Mouse (Mus musculus) E14TG2a.4 (cell line): ENCODE data around the gene Tmem258.
"Not testable (repeated sequence)": the region's sequence is repeated elsewhere in the genome, so short reads cannot be mapped to it uniquely, and the experiment has no call there.

ENCODE experiments used
- H3K27me3 ChIP-seq: 2 replicates; pipeline ENCODE4 v1.6.1; 2014; ENCODE audit warnings: low read length, control low read depth; ENCODE audit not compliant: insufficient read depth
- H3K36me3 ChIP-seq: 2 replicates; pipeline ENCODE4 v1.6.1; 2014; ENCODE audit warnings: low read length, control low read depth; ENCODE audit not compliant: insufficient read depth
- H3K4me1 ChIP-seq: replicated peaks from 2 replicates; pipeline ENCODE4 v1.6.1; 2014; ENCODE audit warnings: low read depth, low read length, control low read depth
- H3K4me3 ChIP-seq: replicated peaks from 2 replicates; pipeline ENCODE4 v1.5.1; 2014; ENCODE audit warnings: mild to moderate bottlenecking, low read length
- H3K9me3 ChIP-seq: 2 replicates; pipeline ENCODE4 v1.6.1; 2014; ENCODE audit warnings: low read length, control low read depth
- CTCF ChIP-seq: conservative IDR thresholded peaks from 2 replicates; pipeline ENCODE4 v1.5.1; 2014; ENCODE audit warnings: low read length
- NANOG ChIP-seq: IDR thresholded peaks from 2 replicates; pipeline ENCODE4 v1.6.1; 2014; ENCODE audit warnings: borderline replicate concordance, low read length, mixed read lengths
- POU5F1 ChIP-seq: IDR thresholded peaks from 2 replicates; pipeline ENCODE4 v1.6.1; 2014; ENCODE audit warnings: low read length, borderline replicate concordance

Gene Tmem258

GRCm38 (mm10) chr19:10203848-10204615 is at the start of gene Tmem258, which contains the start of gene Fen1:
Tmem258 (plus strand) TSS chr19:10204014.
Fen1 (minus strand) TSS chr19:10204169.
- peak within 1 kb of the TSS; percentile 94 for H3K4me3 ChIP-seq
- no peak for TF ChIP-seq CTCF
- no peak for TF ChIP-seq POU5F1
- TF ChIP-seq NANOG = no peak
- peaks cover 74% of the 10 kb centered on the region for H3K4me1 ChIP-seq
- H3K9me3 ChIP-seq = no peaks in the 10 kb centered on the region
- peaks cover 77% of the 10 kb centered on the region for H3K36me3 ChIP-seq
- H3K27me3 ChIP-seq = no peaks in the 10 kb centered on the region

- Histone ChIP-seq H3K27me3 (0 out of 2 replicates have a peak, but pooled peaks cover 2% of the 10 kb centered on the region), H3K36me3 (no peaks in the 10 kb centered on the region), H3K4me3 (no peak overlapping the region), H3K9me3 (peaks cover 5% of the 10 kb centered on the region; the same call in 1 of the 2 replicates), H3K4me1 (no peaks in the 10 kb centered on the region)
- no peak for TF ChIP-seq CTCF
These were observed 46.1 kb upstream of the Tmem258 start for GRCm38 (mm10) chr19:10157725-10158124.

- H3K4me3 ChIP-seq = no peak overlapping the region
- no peaks in the 10 kb centered on the region for H3K36me3 ChIP-seq
- H3K27me3 ChIP-seq = no peaks in the 10 kb centered on the region
- H3K9me3 ChIP-seq = peaks cover 5% of the 10 kb centered on the region; the same call in 1 of the 2 replicates
- TF ChIP-seq NANOG (no peak), POU5F1 (no peak), CTCF (no peak)
- peaks cover 21% of the 10 kb centered on the region for H3K4me1 ChIP-seq
These were observed 39.9 kb upstream of the Tmem258 start for GRCm38 (mm10) chr19:10163896-10164295.

GRCm38 (mm10) chr19:10165928-10166327 is 37.9 kb upstream of the Tmem258 start:
- peaks cover 41% of the 10 kb centered on the region for H3K4me1 ChIP-seq
- H3K9me3 ChIP-seq, H3K27me3 ChIP-seq, H3K4me3 ChIP-seq, H3K36me3 ChIP-seq: not testable (repeated sequence)

- H3K36me3 ChIP-seq = no peaks in the 10 kb centered on the region
- H3K9me3 ChIP-seq = peaks cover 5% of the 10 kb centered on the region; the same call in 1 of the 2 replicates
- H3K4me1 ChIP-seq = peaks cover 53% of the 10 kb centered on the region
- TF ChIP-seq POU5F1 (no peak), NANOG (no peak), CTCF (no peak)
- no peaks in the 10 kb centered on the region for H3K27me3 ChIP-seq
- no peak overlapping the region for H3K4me3 ChIP-seq
These were observed 36.7 kb upstream of the Tmem258 start for GRCm38 (mm10) chr19:10167112-10167511.

- no peak for TF ChIP-seq CTCF
- TF ChIP-seq NANOG = no peak
- no peak for TF ChIP-seq POU5F1
These were observed 35.9 kb upstream of the Tmem258 start for GRCm38 (mm10) chr19:10167951-10168350.

GRCm38 (mm10) chr19:10168441-10168840 is 35.4 kb upstream of the Tmem258 start:
- no peak overlapping the region for H3K4me3 ChIP-seq
- no peaks in the 10 kb centered on the region for H3K27me3 ChIP-seq
- TF ChIP-seq CTCF (no peak), NANOG (no peak), POU5F1 (no peak)
- no peaks in the 10 kb centered on the region for H3K36me3 ChIP-seq
- H3K4me1 ChIP-seq = peaks cover 64% of the 10 kb centered on the region
- no peaks in the 10 kb centered on the region for H3K9me3 ChIP-seq

More at GRCm38 (mm10) chr19:10167951-10168350, 35.9 kb upstream of the Tmem258 start:
- H3K9me3 ChIP-seq = no peaks in the 10 kb centered on the region
- peaks cover 59% of the 10 kb centered on the region for H3K4me1 ChIP-seq
- no peak overlapping the region for H3K4me3 ChIP-seq
- no peaks in the 10 kb centered on the region for H3K27me3 ChIP-seq
- no peaks in the 10 kb centered on the region for H3K36me3 ChIP-seq

GRCm38 (mm10) chr19:10169179-10169578 is 34.6 kb upstream of the Tmem258 start:
- peaks cover 65% of the 10 kb centered on the region for H3K4me1 ChIP-seq
- H3K9me3 ChIP-seq = no peaks in the 10 kb centered on the region
- no peak overlapping the region for H3K4me3 ChIP-seq
- H3K27me3 ChIP-seq = no peaks in the 10 kb centered on the region
- H3K36me3 ChIP-seq = no peaks in the 10 kb centered on the region
- TF ChIP-seq POU5F1 (no peak), CTCF (no peak), NANOG (no peak)

- H3K27me3 ChIP-seq, H3K4me3 ChIP-seq, H3K9me3 ChIP-seq, H3K36me3 ChIP-seq: not testable (repeated sequence)
- TF ChIP-seq NANOG = peak; percentile 34; the same call in 1 of the 2 replicates
- H3K4me1 ChIP-seq = peaks cover 68% of the 10 kb centered on the region
These were observed 34.0 kb upstream of the Tmem258 start for GRCm38 (mm10) chr19:10169692-10170330.
